Mouse (Mus musculus) liver, embryonic 16.5 days (tissue): ENCODE measurements at regions not wholly inside any gene's neighbourhood (a gene's known extent, or its start where the extent isn't known, plus 50 kb on each side); places are given as distances from the start of the nearest gene placed in this dataset.

Source experiments
- ATAC-seq: fragments of 200-750 bp; cut with Nextera tagmentation; 2 replicates; pipeline ENCODE4 v1.8.0; 2017; ENCODE audit warnings: low read depth, mild to moderate bottlenecking, moderate number of reproducible peaks, moderate library complexity
- H3K27ac ChIP-seq: fragments of 300-500 bp; sonication (generic); 2 replicates; pipeline ENCODE4 v1.5.1; 2014; ENCODE audit warnings: mild to moderate bottlenecking, low read length
- H3K27me3 ChIP-seq: fragments of 300-500 bp; sonication (generic); 2 replicates; pipeline ENCODE4 v1.6.1; 2014; ENCODE audit warnings: low read depth, low read length, mixed read lengths; ENCODE audit not compliant: control insufficient read depth, insufficient read depth
- H3K36me3 ChIP-seq: fragments of 300-500 bp; sonication (generic); 2 replicates; pipeline ENCODE4 v1.6.1; 2014; ENCODE audit warnings: mild to moderate bottlenecking; ENCODE audit not compliant: control insufficient read depth, insufficient read depth
- H3K4me1 ChIP-seq: fragments of 300-500 bp; sonication (generic); 2 replicates; pipeline ENCODE4 v1.6.1; 2014; ENCODE audit warnings: low read depth, low read length, mixed read lengths; ENCODE audit not compliant: control insufficient read depth
- H3K4me2 ChIP-seq: fragments of 300-500 bp; sonication (generic); 2 replicates; pipeline ENCODE4 v1.6.1; 2014; ENCODE audit warnings: low read depth, low read length, mixed read lengths
- H3K4me3 ChIP-seq: fragments of 300-500 bp; sonication (generic); 2 replicates; pipeline ENCODE4 v1.5.1; 2014; ENCODE audit warnings: low read depth, mild to moderate bottlenecking, low read length
- H3K9ac ChIP-seq: fragments of 300-500 bp; sonication (generic); 2 replicates; pipeline ENCODE4 v1.6.1; 2014; ENCODE audit warnings: low read depth, low read length
- H3K9me3 ChIP-seq: fragments of 300-500 bp; sonication (generic); replicated peaks from 2 replicates; pipeline ENCODE4 v1.6.1; 2016; ENCODE audit warnings: low read length; ENCODE audit not compliant: control insufficient read depth
- WGBS: fragments of 180-500 bp; shearing (Covaris S2); extraction: QIAGEN DNeasy Blood & Tissue Kit; methylation state at CpG from one replicate; pipeline ENCODE4 v1.1.7; 2014; ENCODE audit not compliant: insufficient replicate concordance; 5-methylcytosine and 5-hydroxymethylcytosine counted together

DNA sequence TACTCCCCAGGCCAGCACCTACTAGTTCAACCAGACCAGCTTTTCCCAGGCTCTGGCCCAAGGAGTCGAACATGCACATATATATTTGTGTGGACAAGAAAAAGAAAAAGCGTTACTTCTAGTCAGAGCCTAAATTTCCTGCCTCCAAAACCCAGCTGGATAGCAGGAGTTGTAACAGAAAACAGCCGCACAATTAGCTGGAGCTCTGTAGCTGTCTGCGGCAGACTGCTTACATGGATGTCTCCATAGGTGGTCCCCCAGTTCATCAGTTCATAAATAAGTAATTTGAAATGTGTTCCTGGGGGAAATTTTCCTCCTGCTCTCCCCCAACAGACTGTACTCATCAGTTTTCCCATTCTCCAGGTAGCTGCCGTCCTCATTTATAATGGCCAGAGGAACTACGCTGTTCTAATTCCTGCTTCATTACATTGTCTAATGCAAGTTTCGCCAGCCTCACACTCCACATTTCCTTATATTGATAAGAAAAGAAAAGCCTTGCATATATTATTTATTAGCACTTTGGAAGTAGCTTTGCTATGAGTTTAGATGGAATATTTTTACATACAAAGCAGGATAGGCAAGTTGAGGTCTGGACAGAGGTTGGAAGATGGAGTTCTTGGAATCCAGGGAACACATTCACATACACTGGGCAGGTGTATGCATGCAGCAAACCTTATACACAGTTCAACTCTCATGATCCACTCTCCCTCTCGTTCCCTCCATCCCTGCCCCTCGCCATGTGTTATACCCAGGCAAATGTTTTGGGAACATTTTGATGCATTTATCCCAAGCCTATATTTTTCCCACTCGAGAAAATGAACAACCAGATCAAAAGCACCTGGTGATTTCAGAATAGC, 337.2 kb upstream of the Clint1 start:
- H3K4me2 ChIP-seq: no peak overlapping the region

DNA sequence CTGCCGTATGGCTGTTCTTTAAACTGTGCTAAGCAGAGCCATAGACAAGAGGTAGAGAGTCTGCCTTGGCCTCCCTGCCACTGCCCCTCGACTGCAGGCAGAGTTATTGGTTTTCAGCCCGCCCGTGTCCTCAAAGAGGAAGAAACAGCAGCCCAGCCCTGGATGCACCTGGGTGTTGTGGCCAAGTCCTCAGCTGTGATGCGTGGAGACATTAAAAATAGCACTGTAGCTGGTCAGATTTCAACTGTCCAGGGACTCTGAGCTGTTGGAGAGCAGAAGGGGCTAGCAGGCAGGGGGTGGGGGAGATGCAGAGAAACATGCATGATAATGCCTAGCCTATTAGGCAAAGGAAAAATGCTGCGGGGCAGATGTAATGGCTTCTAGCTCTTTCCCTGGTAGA, 327.1 kb upstream of the Clint1 start:
- Histone ChIP-seq H3K4me3 (no peak overlapping the region), H3K9me3 (no peaks in the 10 kb centered on the region), H3K4me2 (no peak overlapping the region), H3K36me3 (no peaks in the 10 kb centered on the region), H3K4me1 (no peaks in the 10 kb centered on the region), H3K9ac (no peak overlapping the region), H3K27ac (no peak overlapping the region), H3K27me3 (no peaks in the 10 kb centered on the region)
- WGBS: 38% methylated on average over 6 of the region's 6 CpGs
- no peak for ATAC-seq

More for the DNA sequence above, 337.2 kb upstream of the Clint1 start:
- no peak overlapping the region for H3K27ac ChIP-seq
- 65% methylated on average over 10 of the region's 10 CpGs for WGBS
- no peak for ATAC-seq
- H3K9me3 ChIP-seq: no peaks in the 10 kb centered on the region
- no peaks in the 10 kb centered on the region for H3K4me1 ChIP-seq
- H3K4me3 ChIP-seq: no peak overlapping the region
- H3K9ac ChIP-seq: no peak overlapping the region
- H3K27me3 ChIP-seq: no peaks in the 10 kb centered on the region
- H3K36me3 ChIP-seq: no peaks in the 10 kb centered on the region

DNA sequence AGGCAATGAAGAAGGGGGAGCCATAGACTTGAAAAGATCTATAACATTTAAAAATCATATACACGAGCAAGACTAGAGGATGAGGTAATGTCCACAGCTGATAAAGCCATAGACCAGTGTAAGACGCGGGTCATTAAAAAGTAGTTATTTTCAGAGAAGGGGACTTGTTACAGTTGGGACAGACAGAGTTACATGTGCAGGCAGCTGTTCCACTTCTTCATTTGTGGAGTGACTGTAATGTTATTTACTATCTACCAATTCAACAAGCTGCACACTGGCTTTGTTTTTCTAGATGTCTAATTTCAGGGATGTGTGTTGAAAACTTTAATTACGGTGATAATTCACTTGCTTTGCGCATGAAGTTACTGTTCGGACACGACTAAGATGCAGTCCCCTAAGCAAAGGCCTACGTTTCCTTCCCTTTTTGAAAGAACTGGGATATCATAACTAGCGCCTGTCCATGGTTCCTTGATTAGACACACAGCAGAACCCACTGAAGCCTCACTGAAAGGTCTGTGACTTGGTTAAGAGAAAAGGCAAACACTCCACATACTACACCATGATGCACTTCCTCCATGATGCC, 320.7 kb upstream of the Clint1 start:
- no peaks in the 10 kb centered on the region for H3K4me1 ChIP-seq
- H3K27ac ChIP-seq: no peak overlapping the region
- H3K9ac ChIP-seq: no peak overlapping the region
- H3K4me2 ChIP-seq: no peak overlapping the region
- 69% methylated on average over 9 of the region's 9 CpGs for WGBS
- ATAC-seq: no peak
- H3K4me3 ChIP-seq: no peak overlapping the region
- H3K36me3 ChIP-seq: no peaks in the 10 kb centered on the region
- no peaks in the 10 kb centered on the region for H3K27me3 ChIP-seq
- H3K9me3 ChIP-seq: no peaks in the 10 kb centered on the region

DNA sequence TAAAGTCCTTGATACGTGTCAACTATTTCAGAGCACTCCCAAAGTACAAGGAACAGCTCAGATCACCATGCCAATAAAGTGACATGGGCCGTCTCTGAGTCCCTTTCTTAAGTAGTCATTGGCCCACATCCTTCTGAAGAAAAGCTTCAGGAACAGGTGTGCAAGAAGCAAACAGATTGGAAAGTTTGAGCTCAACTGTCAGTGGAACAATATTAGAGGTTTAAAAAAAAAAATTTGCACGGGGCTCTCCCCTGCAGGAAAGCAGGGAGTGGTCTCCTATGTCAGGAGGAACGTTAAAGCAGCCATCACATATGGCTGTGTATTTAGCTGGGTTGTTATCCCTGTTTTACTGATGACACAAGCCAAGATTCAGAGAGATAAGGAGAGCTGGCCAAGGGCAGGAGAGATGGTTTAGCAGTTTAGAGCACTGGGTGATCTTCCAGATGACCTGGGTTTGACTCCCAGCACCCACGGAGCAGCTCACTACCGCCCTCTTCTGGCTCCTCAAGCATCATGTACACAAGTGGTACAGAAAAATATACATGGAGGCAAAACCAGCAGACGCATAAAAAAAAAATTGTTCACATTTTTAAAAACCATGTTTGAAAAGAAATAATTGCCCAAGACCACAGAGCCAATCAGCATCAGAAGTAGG, 318.3 kb upstream of the Clint1 start:
- Histone ChIP-seq H3K9me3 (no peaks in the 10 kb centered on the region), H3K4me2 (no peak overlapping the region), H3K27me3 (no peaks in the 10 kb centered on the region), H3K36me3 (no peaks in the 10 kb centered on the region), H3K9ac (no peak overlapping the region), H3K4me1 (no peaks in the 10 kb centered on the region), H3K27ac (no peak overlapping the region), H3K4me3 (no peak overlapping the region)
- WGBS: 36% methylated on average over 7 of the region's 7 CpGs
- ATAC-seq: no peak

DNA sequence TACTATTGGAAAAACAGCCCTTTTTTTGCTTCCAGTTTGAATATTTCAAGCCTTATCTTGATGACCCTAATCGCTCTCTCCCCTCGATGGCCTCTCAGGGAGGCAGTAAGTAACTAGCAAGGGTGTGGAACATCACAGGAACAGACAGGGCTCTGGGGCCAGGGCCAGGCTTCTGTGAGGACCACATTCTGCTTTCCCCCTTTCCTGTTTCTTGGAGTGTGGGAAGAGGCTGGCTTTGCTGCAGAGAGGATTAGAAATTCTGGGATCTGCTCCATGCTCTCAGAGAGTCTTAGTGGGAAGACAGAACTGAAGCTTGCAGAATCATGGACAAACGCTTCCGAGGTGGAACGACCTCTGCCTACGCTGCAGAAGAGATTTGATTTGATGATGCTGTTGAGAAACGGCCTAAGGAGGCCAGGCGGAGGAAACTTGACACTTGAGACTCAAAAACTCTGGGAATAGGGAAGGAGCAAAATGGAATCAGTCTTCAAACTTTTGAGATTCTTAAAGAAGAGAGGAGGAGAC, 316.3 kb upstream of the Clint1 start:
- 55% methylated on average over 8 of the region's 8 CpGs for WGBS
- Histone ChIP-seq H3K4me1 (no peaks in the 10 kb centered on the region), H3K9me3 (no peaks in the 10 kb centered on the region), H3K36me3 (no peaks in the 10 kb centered on the region), H3K4me2 (no peak overlapping the region), H3K9ac (no peak overlapping the region), H3K27ac (no peak overlapping the region), H3K27me3 (no peaks in the 10 kb centered on the region), H3K4me3 (no peak overlapping the region)
- no peak for ATAC-seq

DNA sequence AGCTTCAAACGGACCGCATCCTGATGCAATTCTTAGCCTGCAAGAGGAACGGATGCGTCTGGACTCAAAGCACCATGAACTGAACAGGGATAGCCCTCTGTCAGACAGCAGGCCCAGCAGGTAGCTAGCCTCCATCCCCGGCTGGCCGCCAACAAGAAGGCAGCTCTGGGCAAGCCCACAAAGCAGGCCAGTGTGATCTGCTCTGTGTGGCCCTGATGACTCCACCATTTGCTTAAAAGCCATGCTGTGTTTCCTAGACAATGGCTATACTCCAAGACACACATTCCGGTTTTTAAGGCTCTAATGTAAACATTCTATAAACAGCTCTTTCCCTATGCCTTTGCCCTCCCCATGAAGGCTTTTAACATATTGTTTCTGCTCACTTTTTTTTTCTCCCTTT, 313.8 kb upstream of the Clint1 start:
- WGBS: 65% methylated on average over 7 of the region's 7 CpGs
- H3K4me1 ChIP-seq: no peaks in the 10 kb centered on the region

DNA sequence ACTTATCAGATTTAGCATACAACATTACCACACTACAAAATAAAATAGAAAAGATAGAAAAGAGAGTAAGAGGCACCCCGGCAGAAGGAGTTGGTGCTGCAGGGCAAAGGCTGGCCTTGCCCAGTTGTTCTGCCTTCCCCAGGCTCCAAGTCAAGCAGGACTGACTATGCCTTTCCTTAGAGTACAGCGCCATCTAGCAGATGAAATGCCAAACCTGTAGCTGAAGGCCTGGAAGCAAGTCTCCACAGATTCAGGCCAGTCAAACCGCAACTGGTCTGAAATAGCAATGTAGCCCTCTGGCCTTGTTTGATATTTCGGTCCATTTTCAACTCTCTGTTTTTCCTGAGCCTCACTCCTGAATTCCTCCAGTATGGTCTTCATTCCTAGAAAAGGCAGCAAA, 312.4 kb upstream of the Clint1 start:
- WGBS: 40% methylated on average over 4 of the region's 4 CpGs
- no peaks in the 10 kb centered on the region for H3K9me3 ChIP-seq
- no peak for ATAC-seq

More for the DNA sequence above, 313.8 kb upstream of the Clint1 start:
- H3K4me2 ChIP-seq: no peak overlapping the region
- no peaks in the 10 kb centered on the region for H3K36me3 ChIP-seq
- H3K4me3 ChIP-seq: no peak overlapping the region
- no peaks in the 10 kb centered on the region for H3K9me3 ChIP-seq
- H3K27ac ChIP-seq: no peak overlapping the region
- no peak overlapping the region for H3K9ac ChIP-seq
- no peak for ATAC-seq
- H3K27me3 ChIP-seq: no peaks in the 10 kb centered on the region

DNA sequence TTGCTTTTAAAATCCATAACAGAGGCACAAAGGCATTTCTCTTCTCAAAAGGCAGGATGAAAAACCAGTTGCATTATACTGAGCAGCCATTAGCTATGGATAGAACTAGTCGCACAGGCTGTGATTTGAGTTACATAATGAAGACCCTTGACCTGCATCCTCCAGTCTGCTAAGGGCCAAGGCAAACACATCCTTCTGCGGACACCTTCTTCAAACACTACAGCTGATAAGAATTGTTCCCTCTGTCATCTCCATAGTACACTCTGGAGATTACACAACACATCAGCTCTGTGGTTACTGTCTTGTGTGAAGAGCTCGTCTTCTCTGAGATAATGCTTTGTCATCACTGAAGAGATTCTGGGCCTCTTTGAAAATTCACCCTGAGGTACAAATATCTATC, 307.3 kb upstream of the Clint1 start:
- WGBS: 32% methylated on average over 3 of the region's 3 CpGs

More for the DNA sequence above, 312.4 kb upstream of the Clint1 start:
- no peaks in the 10 kb centered on the region for H3K27me3 ChIP-seq
- H3K27ac ChIP-seq: no peak overlapping the region
- no peak overlapping the region for H3K4me3 ChIP-seq
- H3K36me3 ChIP-seq: no peaks in the 10 kb centered on the region
- no peaks in the 10 kb centered on the region for H3K4me1 ChIP-seq
- H3K4me2 ChIP-seq: no peak overlapping the region
- no peak overlapping the region for H3K9ac ChIP-seq

More for the DNA sequence above, 307.3 kb upstream of the Clint1 start:
- ATAC-seq: no peak
- H3K4me2 ChIP-seq: no peak overlapping the region
- H3K9me3 ChIP-seq: no peaks in the 10 kb centered on the region
- H3K27ac ChIP-seq: no peak overlapping the region
- H3K27me3 ChIP-seq: no peaks in the 10 kb centered on the region
- no peak overlapping the region for H3K4me3 ChIP-seq
- H3K9ac ChIP-seq: no peak overlapping the region
- no peaks in the 10 kb centered on the region for H3K36me3 ChIP-seq
- H3K4me1 ChIP-seq: no peaks in the 10 kb centered on the region
